ENCODE assay signal across 20 mouse cellular contexts in genomic region chr1:64600413-64601077, GRCm38 (mm10). TPM values are rescaled to one million over a fixed set of nuclear protein-coding genes. Genes with fewer than 3 reads are reported as not detected.
DNase-seq lines count a peak whose midpoint lies in the region; ATAC-seq and TF ChIP-seq lines count a peak whose summit lies in the region.
"Had no signal": no experiment of that assay in that cellular context is flagged by ENCODE, and none has a peak within 500 bp of the region (broad histone marks: within the 10 kb centered on the region; RNA-seq: fewer than 3 reads in every experiment).

No protein-coding gene starts in this region.

- no peaks in the 10 kb centered on the region for H3K4me1 ChIP-seq in lung, embryonic 14.5 days (ENCODE audit: insufficient read depth)
- H3K4me1 ChIP-seq in lung, adult 2 months (ENCODE audit: control insufficient read depth, insufficient read depth, low read length), result no peaks in the 10 kb centered on the region; the same call in none of the 2 replicates
- H3K4me1 ChIP-seq in stomach, embryonic 15.5 days, result 0 out of 2 replicates have a peak, but pooled peaks cover 4% of the 10 kb centered on the region
- H3K4me1 ChIP-seq: embryonic facial prominence, embryonic 12.5 days; forebrain, embryonic 13.5 days; midbrain, embryonic 15.5 days had no signal

- H3K27ac ChIP-seq in lung, embryonic 14.5 days (ENCODE audit: low read depth), result no peak overlapping the region
- peak overlapping the region; percentile 48; the same call in 1 of the 2 replicates for H3K27ac ChIP-seq in stomach, embryonic 15.5 days
- H3K27ac ChIP-seq: embryonic facial prominence, embryonic 12.5 days; forebrain, embryonic 13.5 days; midbrain, embryonic 15.5 days had no signal

- H3K4me2 ChIP-seq in lung, embryonic 14.5 days, result no peak overlapping the region
- H3K4me2 ChIP-seq in stomach, embryonic 15.5 days, result no peak overlapping the region
- H3K4me2 ChIP-seq: embryonic facial prominence, embryonic 12.5 days; forebrain, embryonic 13.5 days; heart, embryonic 12.5 days; liver, embryonic 11.5 days; midbrain, embryonic 15.5 days had no signal

- no peak overlapping the region for H3K9ac ChIP-seq in lung, embryonic 14.5 days
- no peak overlapping the region for H3K9ac ChIP-seq in stomach, embryonic 15.5 days
- H3K9ac ChIP-seq: embryonic facial prominence, embryonic 12.5 days; forebrain, embryonic 13.5 days; heart, embryonic 12.5 days; midbrain, embryonic 15.5 days had no signal

- no peaks in the 10 kb centered on the region for H3K27me3 ChIP-seq in lung, embryonic 14.5 days (ENCODE audit: insufficient read depth, low read length)
- no peaks in the 10 kb centered on the region for H3K27me3 ChIP-seq in stomach, embryonic 15.5 days (replicated peaks)
- H3K27me3 ChIP-seq: embryonic facial prominence, embryonic 12.5 days; forebrain, embryonic 13.5 days; heart, embryonic 12.5 days; midbrain, embryonic 15.5 days had no signal

- TF ChIP-seq CTCF in lung, embryonic 14.5 days (IDR thresholded peaks at IDR 0.05; ENCODE audit: low read depth), result no peak
- TF ChIP-seq CTCF in lung, adult 2 months (IDR thresholded peaks at IDR 0.05; ENCODE audit: insufficient read depth, low read length), result no peak

- peaks cover 43% of the 10 kb centered on the region for H3K36me3 ChIP-seq in lung, embryonic 14.5 days (ENCODE audit: insufficient read depth)
- no peaks in the 10 kb centered on the region for H3K36me3 ChIP-seq in stomach, embryonic 15.5 days
- H3K36me3 ChIP-seq: midbrain, embryonic 15.5 days had no signal

- no peak for ATAC-seq in lung, embryonic 14.5 days (ENCODE audit: insufficient read depth)
- ATAC-seq in granulocyte monocyte progenitor cell, adult 5-6 weeks (replicated peaks; ENCODE audit: poor library complexity, severe bottlenecking), result peak; percentile 63
- ATAC-seq in stomach, embryonic 15.5 days (ENCODE audit: insufficient read depth, low FRiP score, low read depth), result no peak
- ATAC-seq: forebrain, embryonic 13.5 days; midbrain, embryonic 15.5 days had no signal

- DNase-seq in lung, embryonic 14.5 days, result peak; percentile 25
- DNase-seq in lung, adult 2 months, result no peak
- DNase-seq in lung, postnatal 10 days, result peak; percentile 31
- DNase-seq in adrenal gland, adult (ENCODE audit: inconsistent age in 2 of 2, low spot score in 1 of 2), result no peak
- no peak for DNase-seq in thymus, postnatal 10 days (ENCODE audit: low spot score in 2 of 2)
- DNase-seq: adrenal gland, postnatal 10 days; cerebellum, adult 2 months; cerebellum, postnatal 25 days; heart, adult 18-20 months; heart, postnatal 10 days; kidney, adult 11 months; spleen, adult 18-20 months; thymus, adult 2 months had no signal

- TF ChIP-seq POLR2A in lung, adult 2 months (IDR thresholded peaks at IDR 0.05; ENCODE audit: borderline replicate concordance, extremely low read depth, low read depth, low read length), result no peak

- WGBS in lung, embryonic 14.5 days, result 67% methylated on average over 7 of the region's 7 CpGs
- WGBS in lung, adult 2 months, result 54% methylated on average over 7 of the region's 7 CpGs
- 68% methylated on average over 7 of the region's 7 CpGs for WGBS in stomach, embryonic 15.5 days

- no peak overlapping the region for H3K4me3 ChIP-seq in lung, embryonic 14.5 days (ENCODE audit: low read depth, low read length)
- no peak overlapping the region for H3K4me3 ChIP-seq in lung, adult 2 months (replicated peaks; ENCODE audit: extremely low read depth, low read depth, low read length)
- H3K4me3 ChIP-seq in stomach, embryonic 15.5 days (replicated peaks), result no peak overlapping the region
- H3K4me3 ChIP-seq: embryonic facial prominence, embryonic 12.5 days; forebrain, embryonic 13.5 days; heart, embryonic 12.5 days; midbrain, embryonic 15.5 days had no signal

- H3K9me3 ChIP-seq in lung, embryonic 14.5 days (ENCODE audit: low read depth, low read length), result no peaks in the 10 kb centered on the region
- H3K9me3 ChIP-seq in stomach, embryonic 15.5 days, result no peaks in the 10 kb centered on the region
- H3K9me3 ChIP-seq: embryonic facial prominence, embryonic 12.5 days; forebrain, embryonic 13.5 days; heart, embryonic 12.5 days; midbrain, embryonic 15.5 days had no signal

RNA-seq across cellular contexts. Expression of gene Mettl21a, which starts 16.5 kb away (rescaled TPM):
- polyA plus RNA-seq in lung, embryonic 14.5 days (2014; fragmentation: Nextera tagmentation; extraction: Ambion mirVana), result 17.8 and 20.3 TPM in 2 replicates
- 6.8 and 8.2 TPM in 2 replicates for polyA plus RNA-seq in lung, adult 2 months (2012; rRNA removed)
- 11.6 TPM in 2 replicates for total RNA-seq in granulocyte monocyte progenitor cell, adult 5-6 weeks (2014; fragmentation: Nextera tagmentation)
- total RNA-seq in granulocyte monocyte progenitor cell, adult 5-6 weeks (2017), result 8.1 and 11.2 TPM in 2 replicates
- polyA plus RNA-seq in stomach, embryonic 15.5 days (2015; fragmentation: Nextera tagmentation; extraction: Ambion mirVana), result 19.2 and 20.8 TPM in 2 replicates

Comparison
In these comparisons a context has a peak if more than half of its experiments do, and no peak if none do; other contexts are left out.
1. DNase-seq: peak in lung, embryonic 14.5 days (single experiment) and lung, postnatal 10 days (single experiment); none in lung, adult 2 months (single experiment), adrenal gland, adult (0 of 2) and thymus, postnatal 10 days (0 of 2).